Mouse (Mus musculus): Measurements from ENCODE around the gene Ttc33. TPM values are rescaled to one million over a fixed set of nuclear protein-coding genes. Genes with fewer than 3 reads are reported as not detected.
A peak's percentile ranks its signal among the peaks of the same experiment; 100 is the strongest.

The Ttc33 gene
- total and polyA plus RNA-seq, 2 experiments from 2014 or later, result 47.3 to 50.8 TPM

DNA sequence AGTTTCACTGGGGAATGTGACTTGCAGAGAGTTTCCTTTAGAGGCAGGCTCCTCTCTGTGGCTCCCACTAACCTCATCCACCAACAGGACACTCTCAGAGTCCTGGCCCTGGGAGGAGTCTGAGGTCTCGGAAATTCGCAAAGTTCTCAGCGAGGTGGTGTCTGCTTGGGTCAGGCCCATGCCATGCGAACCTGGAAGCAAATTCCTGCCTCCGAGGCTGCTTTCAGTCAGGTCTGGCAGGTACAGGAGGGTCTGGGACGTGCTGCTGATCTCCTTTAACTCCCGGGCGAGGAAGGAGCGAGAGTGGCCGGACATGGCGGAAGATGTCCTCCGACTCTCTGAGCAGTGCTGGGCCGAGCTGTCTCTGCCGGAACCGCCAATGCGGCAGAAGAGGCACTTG lies 49.3 kb downstream of the Ttc33 start:
- no peak for TF ChIP-seq CTCF (IDR thresholded peaks at IDR 0.05; ENCODE audit: low read depth)
- H3K9ac ChIP-seq, result no peak overlapping the region
- 86% methylated on average over 16 of the region's 16 CpGs for WGBS
- no peaks in the 10 kb centered on the region for H3K4me1 ChIP-seq (ENCODE audit: insufficient read depth)
- no peak overlapping the region for H3K4me2 ChIP-seq (ENCODE audit: low read depth)
- H3K4me3 ChIP-seq (ENCODE audit: low read depth, low read length), result no peak overlapping the region
- ATAC-seq (no peak), DNase-seq (no peak)
- H3K36me3 ChIP-seq (ENCODE audit: insufficient read depth), result no peaks in the 10 kb centered on the region
- H3K9me3 ChIP-seq (ENCODE audit: low read length), result no peaks in the 10 kb centered on the region
- no peak overlapping the region for H3K27ac ChIP-seq (ENCODE audit: low read depth, low read length)
- no peaks in the 10 kb centered on the region for H3K27me3 ChIP-seq (ENCODE audit: insufficient read depth, low read length)

DNA sequence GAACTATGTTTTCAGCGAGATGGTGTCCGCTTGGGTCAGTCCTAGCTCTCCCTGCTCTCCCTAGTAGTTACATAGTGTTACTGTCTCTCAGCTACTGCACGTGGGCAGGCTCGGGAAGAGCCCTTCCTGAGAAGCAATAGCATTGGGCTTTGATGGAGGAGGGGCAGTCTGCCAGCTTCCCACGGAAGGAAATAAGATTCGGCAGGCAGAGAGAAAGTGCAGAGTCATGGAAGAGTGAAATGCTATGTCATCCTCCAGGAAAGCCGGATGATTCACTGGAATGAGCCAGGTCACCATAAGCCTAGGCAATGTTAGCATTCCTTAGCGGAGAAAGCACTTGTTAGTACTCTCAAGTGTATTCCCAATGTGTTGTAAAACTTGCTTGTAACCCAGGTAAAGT lies 50.2 kb downstream of the Ttc33 start:
- H3K27ac ChIP-seq (ENCODE audit: low read depth, low read length), result 0 out of 2 replicates have a peak overlapping the region, but pooled peaks have one; percentile 29
- peak; percentile 16; the same call in 1 of the 2 replicates for ATAC-seq
- TF ChIP-seq CTCF (IDR thresholded peaks at IDR 0.05; ENCODE audit: low read depth), result no peak
- H3K9me3 ChIP-seq (ENCODE audit: low read length), result no peaks in the 10 kb centered on the region
- no peak overlapping the region for H3K9ac ChIP-seq
- 45% methylated on average over 8 of the region's 8 CpGs for WGBS
- no peak overlapping the region for H3K4me3 ChIP-seq (ENCODE audit: low read depth, low read length)
- H3K27me3 ChIP-seq (ENCODE audit: insufficient read depth, low read length), result no peaks in the 10 kb centered on the region
- H3K36me3 ChIP-seq (ENCODE audit: insufficient read depth), result no peaks in the 10 kb centered on the region
- H3K4me2 ChIP-seq (ENCODE audit: low read depth), result no peak overlapping the region
- H3K4me1 ChIP-seq (ENCODE audit: insufficient read depth), result no peaks in the 10 kb centered on the region
- DNase-seq, result no peak

- ATAC-seq (peak; percentile 79), DNase-seq (peak; percentile 85)
- WGBS, result 14% methylated on average over 6 of the region's 6 CpGs
- Histone ChIP-seq H3K36me3 (ENCODE audit: insufficient read depth) (no peaks in the 10 kb centered on the region), H3K9ac (no peak overlapping the region), H3K27me3 (ENCODE audit: insufficient read depth, low read length) (peaks cover 5% of the 10 kb centered on the region; the same call in 1 of the 2 replicates), H3K27ac (ENCODE audit: low read depth, low read length) (no peak overlapping the region), H3K4me2 (ENCODE audit: low read depth) (no peak overlapping the region), H3K4me1 (ENCODE audit: insufficient read depth) (no peaks in the 10 kb centered on the region), H3K4me3 (ENCODE audit: low read depth, low read length) (no peak overlapping the region), H3K9me3 (ENCODE audit: low read length) (no peaks in the 10 kb centered on the region)
- TF ChIP-seq CTCF (IDR thresholded peaks at IDR 0.05; ENCODE audit: low read depth), result peak; percentile 95
These were observed 51.2 kb downstream of the Ttc33 start for GRCm38 (mm10) chr15:5236538-5236937.

DNA sequence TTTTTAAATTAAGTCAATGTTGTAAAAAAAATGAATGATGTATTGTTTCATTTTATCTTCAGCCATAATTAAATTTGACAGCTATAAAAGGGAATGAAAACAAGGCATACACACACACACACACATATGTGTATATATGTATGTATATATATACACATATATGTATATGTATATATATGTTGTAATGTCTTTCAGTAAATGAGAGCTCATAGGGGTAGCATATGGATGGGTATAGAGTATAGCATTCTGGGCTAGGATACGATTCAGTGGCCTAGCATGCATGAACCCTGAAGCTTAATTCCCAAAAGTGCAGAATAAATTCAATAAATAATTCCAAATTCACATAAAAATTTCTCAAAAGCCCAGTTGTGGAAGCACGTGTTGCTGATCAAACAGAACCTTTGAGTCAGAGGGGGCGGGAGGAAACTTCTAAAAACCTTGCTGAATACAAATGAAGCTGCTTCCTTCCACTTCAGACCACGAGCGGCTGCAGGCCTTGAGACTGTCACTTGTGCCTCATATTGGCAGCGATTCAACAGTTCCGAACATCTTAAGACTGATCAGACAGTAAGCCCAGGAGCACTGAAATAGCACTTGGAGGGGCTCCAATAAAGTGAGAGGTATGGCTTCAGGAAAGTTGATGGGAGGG lies 51.8 kb downstream of the Ttc33 start:
- TF ChIP-seq CTCF (IDR thresholded peaks at IDR 0.05; ENCODE audit: low read depth), result no peak
- H3K9ac ChIP-seq, result no peak overlapping the region
- no peaks in the 10 kb centered on the region for H3K36me3 ChIP-seq (ENCODE audit: insufficient read depth)
- no peak overlapping the region for H3K4me3 ChIP-seq (ENCODE audit: low read depth, low read length)
- H3K27ac ChIP-seq (ENCODE audit: low read depth, low read length), result no peak overlapping the region
- no peaks in the 10 kb centered on the region for H3K9me3 ChIP-seq (ENCODE audit: low read length)
- H3K4me2 ChIP-seq (ENCODE audit: low read depth), result no peak overlapping the region
- 42% methylated on average over 7 of the region's 7 CpGs for WGBS
- DNase-seq, result no peak
- no peak for ATAC-seq
- H3K4me1 ChIP-seq (ENCODE audit: insufficient read depth), result no peaks in the 10 kb centered on the region
- peaks cover 6% of the 10 kb centered on the region; the same call in 1 of the 2 replicates for H3K27me3 ChIP-seq (ENCODE audit: insufficient read depth, low read length)

- 78% methylated on average over 7 of the region's 7 CpGs for WGBS
- H3K4me2 ChIP-seq (ENCODE audit: low read depth), result no peak overlapping the region
- ATAC-seq (no peak), DNase-seq (no peak)
- H3K36me3 ChIP-seq (ENCODE audit: insufficient read depth), result no peaks in the 10 kb centered on the region
- H3K9ac ChIP-seq, result no peak overlapping the region
- H3K9me3 ChIP-seq (ENCODE audit: low read length), result no peaks in the 10 kb centered on the region
- no peak for TF ChIP-seq CTCF (IDR thresholded peaks at IDR 0.05; ENCODE audit: low read depth)
- H3K4me1 ChIP-seq (ENCODE audit: insufficient read depth), result peaks cover 6% of the 10 kb centered on the region
- H3K4me3 ChIP-seq (ENCODE audit: low read depth, low read length), result no peak overlapping the region
- no peak overlapping the region for H3K27ac ChIP-seq (ENCODE audit: low read depth, low read length)
- H3K27me3 ChIP-seq (ENCODE audit: insufficient read depth, low read length), result peaks cover 14% of the 10 kb centered on the region
These were observed 52.7 kb downstream of the Ttc33 start for GRCm38 (mm10) chr15:5238073-5238472.

- no peak for DNase-seq
- Histone ChIP-seq H3K4me2 (ENCODE audit: low read depth) (no peak overlapping the region), H3K4me1 (ENCODE audit: insufficient read depth) (peaks cover 6% of the 10 kb centered on the region), H3K27me3 (ENCODE audit: insufficient read depth, low read length) (peaks cover 19% of the 10 kb centered on the region), H3K36me3 (ENCODE audit: insufficient read depth) (no peaks in the 10 kb centered on the region), H3K9me3 (ENCODE audit: low read length) (no peaks in the 10 kb centered on the region), H3K4me3 (ENCODE audit: low read depth, low read length) (no peak overlapping the region), H3K27ac (ENCODE audit: low read depth, low read length) (no peak overlapping the region), H3K9ac (no peak overlapping the region)
- WGBS, result 87% methylated on average over 4 of the region's 4 CpGs
- no peak for ATAC-seq
- no peak for TF ChIP-seq CTCF (IDR thresholded peaks at IDR 0.05; ENCODE audit: low read depth)
These were observed 53.2 kb downstream of the Ttc33 start for GRCm38 (mm10) chr15:5238553-5238952.

DNA sequence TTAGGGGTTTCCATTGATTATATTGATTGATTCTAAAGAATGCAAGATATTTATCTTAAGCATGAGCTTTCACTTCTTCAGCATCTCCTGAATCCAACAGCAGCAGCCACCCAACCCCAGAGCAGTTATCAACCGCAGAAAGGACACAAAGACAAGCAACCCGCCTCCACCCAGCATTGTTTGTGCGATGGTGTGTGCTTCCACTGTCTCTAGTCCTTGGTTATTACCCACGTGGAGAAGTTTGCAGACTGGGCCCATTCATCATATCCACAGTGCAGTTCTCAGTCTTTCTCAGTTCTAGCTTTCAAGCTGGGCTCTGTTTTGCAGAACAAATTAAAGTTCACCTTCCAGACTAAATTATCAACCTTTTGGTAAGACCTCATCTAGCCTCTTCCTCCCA lies 54.0 kb downstream of the Ttc33 start:
- Histone ChIP-seq H3K4me2 (ENCODE audit: low read depth) (no peak overlapping the region), H3K9me3 (ENCODE audit: low read length) (no peaks in the 10 kb centered on the region), H3K36me3 (ENCODE audit: insufficient read depth) (no peaks in the 10 kb centered on the region), H3K9ac (no peak overlapping the region), H3K4me1 (ENCODE audit: insufficient read depth) (peaks cover 6% of the 10 kb centered on the region), H3K27me3 (ENCODE audit: insufficient read depth, low read length) (peaks cover 27% of the 10 kb centered on the region), H3K27ac (ENCODE audit: low read depth, low read length) (no peak overlapping the region), H3K4me3 (ENCODE audit: low read depth, low read length) (no peak overlapping the region)
- no peak for ATAC-seq
- TF ChIP-seq CTCF (IDR thresholded peaks at IDR 0.05; ENCODE audit: low read depth), result no peak
- WGBS, result 71% methylated on average over 4 of the region's 4 CpGs
- no peak for DNase-seq
